Mouse (Mus musculus): ENCODE results near the gene Gm8369. TPM values are rescaled to one million over a fixed set of nuclear protein-coding genes. Genes with fewer than 3 reads are reported as not detected.
"Not testable (repeated sequence)": the region's sequence is repeated elsewhere in the genome, so short reads cannot be mapped to it uniquely, and the experiment has no call there.

Gm8369 gene
- polyA plus RNA-seq, 1 experiment from 2014 or later, result not detected

DNA sequence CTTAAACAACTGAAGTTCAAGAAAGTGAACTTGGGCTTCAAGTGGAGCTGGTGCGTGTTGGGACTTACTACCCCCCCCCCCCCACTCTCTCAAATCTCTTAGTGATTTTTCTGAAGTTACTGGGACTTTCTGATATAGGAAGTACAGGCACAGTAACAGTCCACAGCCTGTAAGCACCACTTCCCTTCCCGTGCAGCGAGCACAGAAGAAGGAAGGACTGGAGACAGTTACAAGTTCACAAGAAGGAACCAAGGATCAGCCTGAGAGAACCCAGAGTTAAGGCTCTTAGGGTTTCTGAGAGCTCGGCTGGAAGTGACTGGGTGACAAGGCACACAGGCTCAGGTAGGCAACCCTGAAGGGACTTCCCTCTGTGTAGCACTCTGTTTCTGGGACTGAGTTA lies 16.5 kb upstream of the Gm8369 start, which contains the start of gene Ms4a6c:
Gene Ms4a6c (plus strand): TSS at position 152 of the 400 bp plus-strand sequence.
- WGBS, result 73% methylated on average over 4 of the region's 4 CpGs
- H3K27me3 ChIP-seq (ENCODE audit: control insufficient read depth, insufficient read depth, low read length); H3K27ac ChIP-seq (replicated peaks in 1 of 2; ENCODE audit: control insufficient read depth in 1 of 2, insufficient read depth in 1 of 2, low read depth in 2 of 2, low read length in 2 of 2); H3K4me1 ChIP-seq (ENCODE audit: control insufficient read depth in 2 of 2, insufficient read depth in 2 of 2, low read length in 2 of 2); H3K4me3 ChIP-seq (ENCODE audit: control insufficient read depth in 1 of 2, insufficient read depth in 1 of 2, low read depth in 1 of 2, low read length in 2 of 2); H3K4me2 ChIP-seq (ENCODE audit: low read length); ATAC-seq (ENCODE audit: insufficient number of reproducible peaks, insufficient read depth, low FRiP score, low read depth); H3K36me3 ChIP-seq (ENCODE audit: control insufficient read depth, insufficient read depth, low read length); H3K9ac ChIP-seq (ENCODE audit: low read length); H3K9me3 ChIP-seq (ENCODE audit: control insufficient read depth, low read length): not testable (repeated sequence)

DNA sequence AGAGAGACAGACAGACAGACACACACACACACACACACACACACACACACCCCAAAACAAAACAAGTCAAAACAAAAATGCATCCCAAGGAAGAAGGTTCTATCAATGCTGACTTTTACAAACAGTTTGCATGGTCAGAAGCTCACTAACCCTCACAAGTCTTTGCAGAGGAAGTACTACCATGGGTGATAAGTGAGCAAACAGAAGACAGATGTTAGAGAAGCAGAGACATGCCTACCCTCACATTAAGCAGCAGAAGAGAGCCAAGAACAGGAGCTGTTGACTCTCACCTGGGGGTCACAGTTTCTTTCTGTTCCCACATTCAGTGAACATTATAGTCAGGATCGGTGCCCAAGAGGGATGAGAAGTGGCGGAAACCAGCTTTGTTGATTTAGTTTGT lies 6.0 kb upstream of the Gm8369 start:
- no peaks in the 10 kb centered on the region for H3K9me3 ChIP-seq (ENCODE audit: control insufficient read depth, low read length)
- H3K4me3 ChIP-seq (ENCODE audit: control insufficient read depth in 1 of 2, insufficient read depth in 1 of 2, low read depth in 1 of 2, low read length in 2 of 2), result no peak overlapping the region
- ATAC-seq (ENCODE audit: insufficient number of reproducible peaks, insufficient read depth, low FRiP score, low read depth), result no peak
- H3K4me2 ChIP-seq (ENCODE audit: low read length), result no peak overlapping the region
- no peak overlapping the region for H3K9ac ChIP-seq (ENCODE audit: low read length)
- 87% methylated on average over 2 of the region's 2 CpGs for WGBS
- H3K27me3 ChIP-seq (ENCODE audit: control insufficient read depth, insufficient read depth, low read length), result no peaks in the 10 kb centered on the region
- H3K4me1 ChIP-seq (ENCODE audit: control insufficient read depth in 2 of 2, insufficient read depth in 2 of 2, low read length in 2 of 2), result no peaks in the 10 kb centered on the region
- H3K36me3 ChIP-seq (ENCODE audit: control insufficient read depth, insufficient read depth, low read length), result no peaks in the 10 kb centered on the region
- H3K27ac ChIP-seq (replicated peaks in 1 of 2; ENCODE audit: control insufficient read depth in 1 of 2, insufficient read depth in 1 of 2, low read depth in 2 of 2, low read length in 2 of 2), result no peak overlapping the region

DNA sequence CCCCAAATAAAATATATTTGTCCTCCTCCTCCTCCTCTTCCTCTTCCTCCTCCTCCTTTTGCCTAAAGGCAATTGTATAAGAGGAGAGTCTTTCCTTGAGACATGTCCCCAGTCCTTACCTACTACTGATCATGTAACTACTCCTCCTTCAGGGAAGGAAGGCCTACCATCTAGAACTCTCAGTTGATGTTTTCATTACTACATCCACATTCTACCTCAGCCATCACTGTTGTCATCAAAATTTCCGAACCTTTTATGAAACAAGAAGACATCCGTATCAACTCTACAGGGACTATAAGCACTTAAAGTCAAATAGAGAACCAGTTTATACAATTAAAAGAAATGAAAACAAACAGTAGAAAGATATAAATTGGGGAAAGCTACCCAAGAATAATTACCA lies 3.1 kb upstream of the Gm8369 start:
- Histone ChIP-seq H3K27ac (replicated peaks in 1 of 2; ENCODE audit: control insufficient read depth in 1 of 2, insufficient read depth in 1 of 2, low read depth in 2 of 2, low read length in 2 of 2) (no peak overlapping the region), H3K4me3 (ENCODE audit: control insufficient read depth in 1 of 2, insufficient read depth in 1 of 2, low read depth in 1 of 2, low read length in 2 of 2) (no peak overlapping the region), H3K27me3 (ENCODE audit: control insufficient read depth, insufficient read depth, low read length) (no peaks in the 10 kb centered on the region), H3K4me1 (ENCODE audit: control insufficient read depth in 2 of 2, insufficient read depth in 2 of 2, low read length in 2 of 2) (no peaks in the 10 kb centered on the region), H3K36me3 (ENCODE audit: control insufficient read depth, insufficient read depth, low read length) (no peaks in the 10 kb centered on the region), H3K9ac (ENCODE audit: low read length) (no peak overlapping the region), H3K9me3 (ENCODE audit: control insufficient read depth, low read length) (no peaks in the 10 kb centered on the region), H3K4me2 (ENCODE audit: low read length) (no peak overlapping the region)
- ATAC-seq (ENCODE audit: insufficient number of reproducible peaks, insufficient read depth, low FRiP score, low read depth), result no peak
- WGBS, result 80% methylated on average over 2 of the region's 2 CpGs

DNA sequence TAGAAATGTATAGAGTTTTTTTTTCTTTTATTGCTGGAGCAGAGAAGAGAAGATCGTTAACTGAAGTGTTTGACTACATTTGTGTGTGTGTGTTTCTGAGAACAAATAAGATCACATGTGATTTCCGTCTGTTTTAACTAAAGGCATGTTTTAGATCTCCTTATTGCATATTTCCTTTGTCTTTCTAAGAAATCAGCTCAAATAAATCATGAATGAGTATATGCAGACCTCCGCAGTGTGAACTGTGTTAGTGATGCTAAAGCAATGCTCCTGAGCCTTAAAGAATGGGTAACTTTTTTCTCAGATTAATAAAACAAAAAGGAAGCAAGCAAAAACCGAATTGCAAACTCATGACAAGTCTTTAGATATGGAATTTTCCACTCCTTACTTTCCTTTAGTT lies 1.8 kb upstream of the Gm8369 start:
- H3K36me3 ChIP-seq (ENCODE audit: control insufficient read depth, insufficient read depth, low read length), result no peaks in the 10 kb centered on the region
- 57% methylated on average over 4 of the region's 4 CpGs for WGBS

DNA sequence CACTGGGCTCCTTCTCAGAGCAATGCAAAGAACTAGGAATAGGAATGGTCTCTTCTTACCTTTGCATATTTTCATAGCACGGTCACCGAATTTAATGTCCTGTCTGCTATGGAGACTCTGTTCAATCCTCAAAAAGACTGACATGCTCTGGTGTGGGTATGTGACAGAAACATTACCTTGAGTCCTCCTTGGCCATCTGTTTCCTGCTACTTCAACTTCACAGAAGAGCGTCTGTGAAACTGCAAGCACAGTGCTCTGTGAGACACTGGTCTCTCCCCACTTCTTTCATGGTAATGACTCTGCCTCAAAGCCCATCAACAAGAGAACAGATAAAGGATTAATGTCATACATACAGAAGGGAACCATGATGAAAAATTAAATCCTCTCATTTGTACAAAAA lies 1.4 kb upstream of the Gm8369 start:
- Histone ChIP-seq H3K4me3 (ENCODE audit: control insufficient read depth in 1 of 2, insufficient read depth in 1 of 2, low read depth in 1 of 2, low read length in 2 of 2) (no peak overlapping the region), H3K9ac (ENCODE audit: low read length) (no peak overlapping the region), H3K4me2 (ENCODE audit: low read length) (no peak overlapping the region), H3K9me3 (ENCODE audit: control insufficient read depth, low read length) (no peaks in the 10 kb centered on the region), H3K36me3 (ENCODE audit: control insufficient read depth, insufficient read depth, low read length) (no peaks in the 10 kb centered on the region), H3K4me1 (ENCODE audit: control insufficient read depth in 2 of 2, insufficient read depth in 2 of 2, low read length in 2 of 2) (no peaks in the 10 kb centered on the region), H3K27me3 (ENCODE audit: control insufficient read depth, insufficient read depth, low read length) (no peaks in the 10 kb centered on the region), H3K27ac (replicated peaks in 1 of 2; ENCODE audit: control insufficient read depth in 1 of 2, insufficient read depth in 1 of 2, low read depth in 2 of 2, low read length in 2 of 2) (no peak overlapping the region)
- 74% methylated on average over 3 of the region's 3 CpGs for WGBS
- ATAC-seq (ENCODE audit: insufficient number of reproducible peaks, insufficient read depth, low FRiP score, low read depth), result no peak

More for the DNA sequence above, 1.8 kb upstream of the Gm8369 start:
- Histone ChIP-seq H3K27ac (replicated peaks in 1 of 2; ENCODE audit: control insufficient read depth in 1 of 2, insufficient read depth in 1 of 2, low read depth in 2 of 2, low read length in 2 of 2) (no peak overlapping the region), H3K4me1 (ENCODE audit: control insufficient read depth in 2 of 2, insufficient read depth in 2 of 2, low read length in 2 of 2) (no peaks in the 10 kb centered on the region), H3K4me3 (ENCODE audit: control insufficient read depth in 1 of 2, insufficient read depth in 1 of 2, low read depth in 1 of 2, low read length in 2 of 2) (no peak overlapping the region), H3K27me3 (ENCODE audit: control insufficient read depth, insufficient read depth, low read length) (no peaks in the 10 kb centered on the region), H3K4me2 (ENCODE audit: low read length) (no peak overlapping the region), H3K9ac (ENCODE audit: low read length) (no peak overlapping the region), H3K9me3 (ENCODE audit: control insufficient read depth, low read length) (no peaks in the 10 kb centered on the region)
- ATAC-seq (ENCODE audit: insufficient number of reproducible peaks, insufficient read depth, low FRiP score, low read depth), result no peak

DNA sequence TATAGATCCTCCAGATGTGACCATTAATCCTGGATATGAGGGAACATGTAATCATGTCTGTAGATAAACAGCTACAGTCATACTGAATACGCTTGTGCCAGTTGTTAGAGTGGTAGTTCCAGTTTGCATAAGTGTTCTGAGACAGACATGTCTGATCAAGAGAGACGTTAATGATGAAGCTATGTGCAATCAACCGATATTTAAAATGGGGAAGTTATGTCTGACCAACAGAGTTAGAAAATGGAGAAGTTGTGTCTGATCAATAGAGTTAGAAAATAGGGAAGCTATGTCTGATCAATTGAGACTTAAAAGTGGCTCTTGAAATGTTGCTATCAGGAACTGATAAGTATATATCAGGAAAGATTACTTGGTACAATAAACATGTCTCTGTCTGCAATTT lies 472 bp upstream of the Gm8369 start:
- Histone ChIP-seq H3K9me3 (ENCODE audit: control insufficient read depth, low read length) (no peaks in the 10 kb centered on the region), H3K9ac (ENCODE audit: low read length) (no peak overlapping the region), H3K4me3 (ENCODE audit: control insufficient read depth in 1 of 2, insufficient read depth in 1 of 2, low read depth in 1 of 2, low read length in 2 of 2) (no peak overlapping the region), H3K4me1 (ENCODE audit: control insufficient read depth in 2 of 2, insufficient read depth in 2 of 2, low read length in 2 of 2) (no peaks in the 10 kb centered on the region), H3K4me2 (ENCODE audit: low read length) (no peak overlapping the region), H3K27ac (replicated peaks in 1 of 2; ENCODE audit: control insufficient read depth in 1 of 2, insufficient read depth in 1 of 2, low read depth in 2 of 2, low read length in 2 of 2) (no peak overlapping the region), H3K27me3 (ENCODE audit: control insufficient read depth, insufficient read depth, low read length) (no peaks in the 10 kb centered on the region), H3K36me3 (ENCODE audit: control insufficient read depth, insufficient read depth, low read length) (no peaks in the 10 kb centered on the region)
- no peak for ATAC-seq (ENCODE audit: insufficient number of reproducible peaks, insufficient read depth, low FRiP score, low read depth)
- WGBS, result 74% methylated on average over 3 of the region's 3 CpGs

DNA sequence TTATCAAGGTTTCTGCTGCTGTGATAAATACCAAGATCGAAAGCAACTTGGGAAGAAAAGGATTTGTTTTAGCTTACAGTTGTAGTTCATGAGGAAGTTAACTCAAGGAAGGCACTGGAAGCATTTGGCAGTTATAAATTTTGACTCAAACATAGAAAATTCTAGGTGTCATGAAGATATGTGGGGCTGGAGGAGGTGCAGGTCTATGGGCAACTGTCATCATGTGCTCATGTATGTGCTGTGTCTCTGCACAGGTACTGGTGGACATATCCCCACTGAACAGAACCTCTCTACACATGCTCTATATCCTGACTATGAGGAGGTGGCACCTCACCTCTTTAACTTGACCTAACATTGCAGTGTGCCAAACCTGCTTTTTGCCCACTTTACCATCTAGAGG lies 861 bp downstream of the Gm8369 start:
- Histone ChIP-seq H3K27me3 (ENCODE audit: control insufficient read depth, insufficient read depth, low read length) (no peaks in the 10 kb centered on the region), H3K9me3 (ENCODE audit: control insufficient read depth, low read length) (no peaks in the 10 kb centered on the region), H3K4me1 (ENCODE audit: control insufficient read depth in 2 of 2, insufficient read depth in 2 of 2, low read length in 2 of 2) (no peaks in the 10 kb centered on the region), H3K4me2 (ENCODE audit: low read length) (no peak overlapping the region), H3K4me3 (ENCODE audit: control insufficient read depth in 1 of 2, insufficient read depth in 1 of 2, low read depth in 1 of 2, low read length in 2 of 2) (no peak overlapping the region), H3K27ac (replicated peaks in 1 of 2; ENCODE audit: control insufficient read depth in 1 of 2, insufficient read depth in 1 of 2, low read depth in 2 of 2, low read length in 2 of 2) (no peak overlapping the region), H3K36me3 (ENCODE audit: control insufficient read depth, insufficient read depth, low read length) (no peaks in the 10 kb centered on the region), H3K9ac (ENCODE audit: low read length) (no peak overlapping the region)
- ATAC-seq (ENCODE audit: insufficient number of reproducible peaks, insufficient read depth, low FRiP score, low read depth), result no peak
- 76% methylated on average over 1 of the region's 1 CpGs for WGBS

DNA sequence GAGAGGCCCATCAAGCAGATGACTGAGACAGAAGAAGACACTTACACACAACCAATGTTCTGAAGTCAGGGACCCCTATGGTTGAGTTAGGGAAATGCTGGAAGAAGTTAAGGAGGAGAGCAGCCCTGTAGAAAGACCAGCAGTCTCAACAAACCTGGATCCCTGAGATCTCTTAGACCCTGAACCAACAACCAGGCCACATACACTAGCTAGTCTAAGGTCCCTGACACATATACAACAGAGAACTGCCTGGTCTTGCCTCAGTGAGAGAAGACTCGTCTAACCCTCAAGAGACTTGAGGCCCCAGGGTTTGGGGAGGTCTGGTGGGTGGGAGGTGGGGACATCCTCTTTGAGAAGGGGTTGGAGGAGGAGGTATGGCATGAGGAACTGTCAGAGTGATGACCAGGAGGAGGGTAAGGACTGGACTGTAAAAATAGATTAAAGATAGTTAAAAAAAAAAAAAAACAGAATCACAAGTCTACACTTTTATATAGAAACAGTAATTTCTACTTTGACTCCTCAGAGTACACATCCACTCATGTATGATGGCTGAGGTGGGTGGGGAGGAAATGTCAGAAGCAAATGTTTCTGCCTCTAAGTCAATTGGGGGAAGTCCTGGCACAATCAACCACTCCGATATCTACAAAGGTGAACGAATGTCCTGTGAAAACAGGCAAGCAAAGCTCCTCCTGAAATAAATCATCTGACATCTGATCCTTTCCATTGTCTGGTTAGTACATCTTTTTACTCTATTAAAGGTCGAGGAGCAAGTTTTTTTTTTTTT lies 5.9 kb downstream of the Gm8369 start:
- Histone ChIP-seq H3K4me1 (ENCODE audit: control insufficient read depth in 2 of 2, insufficient read depth in 2 of 2, low read length in 2 of 2) (no peaks in the 10 kb centered on the region), H3K36me3 (ENCODE audit: control insufficient read depth, insufficient read depth, low read length) (no peaks in the 10 kb centered on the region), H3K27me3 (ENCODE audit: control insufficient read depth, insufficient read depth, low read length) (no peaks in the 10 kb centered on the region), H3K4me3 (ENCODE audit: control insufficient read depth in 1 of 2, insufficient read depth in 1 of 2, low read depth in 1 of 2, low read length in 2 of 2) (no peak overlapping the region), H3K9me3 (ENCODE audit: control insufficient read depth, low read length) (no peaks in the 10 kb centered on the region), H3K4me2 (ENCODE audit: low read length) (no peak overlapping the region), H3K9ac (ENCODE audit: low read length) (no peak overlapping the region), H3K27ac (replicated peaks in 1 of 2; ENCODE audit: control insufficient read depth in 1 of 2, insufficient read depth in 1 of 2, low read depth in 2 of 2, low read length in 2 of 2) (no peak overlapping the region)
- WGBS, result 62% methylated on average over 4 of the region's 4 CpGs
- no peak for ATAC-seq (ENCODE audit: insufficient number of reproducible peaks, insufficient read depth, low FRiP score, low read depth)
